Mouse (Mus musculus): ENCODE measurements around the gene Pik3r1.

The Pik3r1 gene

DNA sequence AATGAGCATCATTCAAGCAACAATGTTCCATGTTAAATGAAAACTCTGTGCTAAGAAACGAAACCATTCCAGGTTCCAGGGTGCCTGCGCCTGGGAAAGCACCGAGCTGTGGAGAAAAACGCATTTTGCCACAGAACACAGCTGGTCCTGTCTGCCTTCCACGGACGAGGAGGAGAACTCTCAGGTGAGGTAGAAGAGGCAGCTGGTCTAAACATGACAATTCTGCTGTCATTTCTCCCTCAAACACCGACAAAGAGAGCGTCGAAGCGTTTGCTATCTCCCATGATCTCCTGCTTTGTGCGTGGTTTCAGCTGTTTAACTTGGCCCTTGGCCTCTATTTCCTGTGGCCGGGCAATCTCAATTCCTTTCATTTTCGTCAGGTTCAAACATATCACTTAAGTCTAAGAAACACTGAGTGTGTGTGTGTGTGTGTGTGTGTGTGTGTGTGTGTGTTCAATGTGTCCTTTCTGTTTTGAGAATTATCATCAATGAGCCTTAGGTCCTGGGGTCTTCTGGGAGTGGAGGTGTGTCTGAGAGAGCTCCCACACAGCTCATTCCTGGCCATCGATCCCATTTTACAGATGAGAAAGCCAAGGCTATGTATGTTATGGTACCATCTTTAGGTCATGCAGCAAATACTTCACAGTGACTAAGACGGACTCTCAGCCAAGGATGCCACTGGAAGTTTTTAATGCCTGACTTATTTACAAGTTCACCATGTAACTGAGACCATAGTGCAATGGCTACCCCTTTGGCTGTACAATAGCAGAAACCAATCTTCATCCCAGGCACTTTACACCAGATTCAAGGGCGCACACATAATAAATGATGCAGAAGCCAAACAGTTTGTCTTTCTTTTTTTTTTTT is 31.3 kb downstream of the Pik3r1 start:
- no peak for DNase-seq

DNA sequence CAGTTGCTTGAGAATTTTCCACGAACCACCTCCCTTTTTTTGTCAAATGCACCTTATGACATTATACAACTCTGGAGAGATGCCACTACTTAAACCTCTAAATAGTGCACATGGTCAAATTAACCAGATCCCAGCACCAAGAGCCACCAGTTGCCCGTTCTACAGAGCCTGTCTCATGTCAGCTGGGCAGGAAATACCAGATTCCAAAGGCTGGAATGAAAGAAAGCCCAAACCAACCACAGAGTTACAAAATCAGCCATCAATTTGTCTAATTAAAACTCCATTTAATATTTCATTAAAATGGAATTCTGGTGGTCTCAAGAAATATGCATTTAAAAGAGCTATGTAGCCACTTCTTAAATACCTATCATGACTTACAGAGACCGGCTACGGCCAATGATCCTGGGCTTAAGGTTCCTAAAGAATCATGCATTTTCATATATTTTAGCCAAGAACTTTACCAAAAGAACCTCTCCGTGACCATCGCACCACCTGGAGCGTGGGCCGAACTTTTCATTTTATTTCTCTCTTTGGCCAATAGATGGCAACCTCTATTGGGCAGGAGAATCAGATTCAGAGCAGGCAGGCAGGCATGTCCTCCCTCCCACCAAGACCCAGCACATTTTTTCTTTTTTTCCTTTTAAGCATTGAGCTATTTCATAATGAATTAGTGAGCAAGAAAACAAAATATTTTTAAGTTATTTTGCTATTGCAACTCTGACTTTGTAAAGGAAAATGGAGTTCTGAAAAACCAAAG is 32.5 kb downstream of the Pik3r1 start:
- no peak for DNase-seq

DNA sequence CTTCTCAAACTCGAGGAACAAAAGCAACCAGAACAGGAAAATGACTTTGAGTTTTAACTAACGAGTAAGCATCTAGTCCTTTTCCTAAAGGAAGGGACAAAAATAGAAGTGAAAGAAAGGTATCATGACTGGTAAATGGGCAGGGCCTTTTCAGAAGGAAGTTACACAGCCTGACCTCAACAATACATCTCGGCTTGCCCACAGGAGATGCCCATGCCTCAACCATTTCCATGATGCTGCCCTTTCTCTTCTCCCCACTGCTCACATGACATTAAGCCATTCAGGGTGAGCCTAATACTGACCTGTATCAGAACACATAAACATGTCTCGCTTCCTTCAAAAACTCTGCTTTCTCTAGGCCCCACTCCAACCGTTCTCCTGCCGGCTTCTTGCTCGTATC is 33.8 kb downstream of the Pik3r1 start:
- no peak for DNase-seq

DNA sequence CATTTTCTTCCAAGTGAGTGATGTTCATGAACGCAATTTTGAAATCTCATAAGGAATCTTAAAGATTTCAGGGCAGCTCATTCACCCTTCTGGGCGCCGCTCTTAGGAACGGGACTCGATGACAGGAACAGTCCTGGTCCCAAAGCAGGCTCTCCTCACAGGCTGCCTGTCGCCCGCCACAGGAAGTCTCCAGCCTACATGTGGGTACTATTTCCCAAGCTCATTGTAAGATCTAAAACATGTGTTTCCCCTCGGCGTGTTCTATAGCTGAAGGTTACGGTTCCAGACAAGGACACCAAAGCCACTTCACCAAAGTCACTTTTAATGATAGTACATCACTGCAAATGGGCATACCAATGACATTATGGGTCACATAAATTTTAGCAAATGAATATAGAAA is 35.3 kb downstream of the Pik3r1 start:
- no peak for DNase-seq

DNA sequence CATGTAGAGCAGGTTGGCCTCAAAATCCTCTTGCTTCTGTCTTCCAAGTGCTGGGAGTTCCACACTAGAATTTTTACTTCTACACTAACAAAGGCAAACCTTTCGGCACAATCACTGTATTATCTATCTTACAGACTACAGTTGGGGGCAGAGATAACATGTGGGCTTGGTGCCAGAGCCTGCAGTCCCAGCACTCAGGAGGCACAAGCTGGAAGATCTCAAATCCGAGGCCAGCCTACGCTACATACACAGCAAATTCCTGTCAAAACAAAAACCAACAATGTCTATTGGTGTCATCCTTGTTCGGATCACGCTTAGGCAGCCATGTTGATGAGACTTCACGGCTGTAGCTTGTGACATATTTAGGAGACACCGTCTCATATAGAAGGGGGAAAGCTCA is 36.2 kb downstream of the Pik3r1 start:
- DNase-seq: no peak

DNA sequence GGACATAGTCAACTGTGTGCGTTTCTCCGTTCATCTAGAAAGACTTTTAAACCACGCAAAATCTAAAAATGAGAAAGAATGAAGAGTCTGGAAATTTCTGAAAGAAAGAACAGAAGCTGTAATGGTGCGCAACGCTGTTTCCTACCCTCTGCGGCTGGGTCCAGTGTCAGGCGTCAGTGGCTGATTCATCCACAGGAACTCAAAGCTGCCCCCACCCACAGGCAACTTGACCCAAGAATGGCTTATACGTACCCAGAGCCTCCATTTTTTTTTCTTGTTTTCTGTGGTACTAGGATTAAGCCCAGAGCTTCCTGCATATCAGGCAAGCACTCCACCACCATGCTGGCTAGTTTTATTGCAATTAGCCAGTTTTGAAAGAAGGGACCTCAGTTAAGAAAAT is 37.7 kb downstream of the Pik3r1 start:
- DNase-seq: no peak

DNA sequence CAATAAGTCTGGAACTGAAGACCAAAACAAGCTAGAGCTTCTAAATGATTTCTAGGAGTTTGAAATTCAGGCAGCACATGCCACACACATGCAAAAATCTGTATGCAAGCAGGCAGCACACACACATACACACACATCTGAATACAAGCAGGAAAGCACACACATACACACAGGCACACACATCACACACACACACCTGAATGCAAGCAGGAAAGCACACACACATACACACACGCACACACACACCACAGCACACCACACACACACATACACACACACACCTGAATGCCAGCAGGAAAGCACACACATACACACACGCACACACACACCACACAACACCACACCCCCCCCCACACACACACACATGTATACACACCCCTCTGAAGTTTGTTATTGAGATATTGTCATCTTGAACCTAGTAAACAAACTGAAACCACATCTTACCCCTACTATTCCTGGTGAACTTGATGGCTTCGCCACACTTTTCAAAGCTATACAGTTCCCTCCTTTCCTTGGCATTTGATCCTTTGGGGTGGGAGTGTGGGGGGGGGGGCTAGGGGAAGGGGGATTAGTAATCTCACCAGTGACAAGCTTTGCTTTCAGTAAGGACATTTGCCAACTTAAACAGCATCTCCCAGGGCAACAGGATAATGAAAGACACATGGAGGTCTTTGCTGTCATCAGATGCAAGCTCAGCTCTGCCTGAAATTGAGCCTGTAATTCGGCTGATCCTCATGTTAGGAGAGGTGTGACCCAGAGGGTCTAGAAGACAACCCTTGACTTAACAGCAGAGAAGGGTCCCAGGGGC is 38.6 kb downstream of the Pik3r1 start:
- no peak for DNase-seq

DNA sequence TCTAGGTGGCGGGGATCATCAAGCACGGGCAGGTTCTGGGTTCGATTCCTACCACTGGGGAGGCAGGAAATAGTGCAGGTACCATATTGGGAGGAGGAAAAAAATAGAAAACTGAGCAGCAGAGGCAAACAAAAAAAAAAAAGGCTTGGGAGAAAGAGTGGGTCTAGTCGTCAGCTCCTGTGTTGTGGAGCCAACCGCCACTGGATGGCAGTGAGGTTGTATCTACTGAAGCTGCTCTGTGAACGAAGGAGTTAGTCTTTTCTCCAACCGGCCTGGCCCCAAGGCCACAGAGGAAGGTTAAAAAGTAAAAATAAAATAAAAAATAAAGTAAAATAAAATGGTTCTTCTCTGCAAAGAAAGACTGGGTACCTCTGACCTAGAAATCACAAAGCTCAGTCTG is 39.2 kb downstream of the Pik3r1 start:
- DNase-seq: no peak

DNA sequence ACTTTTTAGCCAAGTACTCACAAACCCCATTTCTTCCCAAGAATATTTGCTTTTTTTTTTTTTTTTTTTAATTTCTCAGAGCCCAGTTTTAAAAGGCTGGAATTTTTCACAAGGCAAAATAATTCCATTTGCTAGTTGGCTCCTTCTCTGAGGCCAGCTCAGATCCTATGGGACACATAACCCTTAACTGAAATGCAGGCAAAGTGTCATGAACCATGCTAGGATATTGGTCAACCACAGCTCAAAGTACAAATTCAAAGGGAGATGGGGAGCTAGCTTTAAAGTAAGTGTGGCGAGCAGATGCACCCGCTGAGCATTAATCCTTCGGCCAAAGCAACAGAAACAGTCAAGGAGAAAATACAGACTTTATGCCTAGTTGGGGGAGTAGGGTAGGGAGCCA is 39.7 kb downstream of the Pik3r1 start:
- DNase-seq: no peak

DNA sequence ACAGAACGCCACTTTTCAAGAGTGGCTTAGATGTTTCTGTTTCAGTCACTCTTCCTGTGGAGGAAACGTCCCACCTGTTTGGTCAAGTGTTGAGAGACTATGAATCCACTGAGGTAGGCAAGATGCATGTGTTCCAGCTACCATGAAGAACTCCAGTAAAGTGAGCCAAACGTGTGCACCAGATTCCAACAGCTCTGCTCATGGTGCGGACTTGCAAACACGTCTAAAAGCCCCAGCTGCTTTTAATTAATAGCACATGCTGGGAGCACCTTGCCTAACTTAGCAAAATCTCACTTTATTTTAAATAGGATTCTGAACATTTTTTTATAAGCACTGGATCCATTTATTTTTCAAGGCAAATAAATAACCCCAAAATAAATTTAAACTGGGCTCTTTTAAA is 40.2 kb downstream of the Pik3r1 start:
- DNase-seq: no peak

DNA sequence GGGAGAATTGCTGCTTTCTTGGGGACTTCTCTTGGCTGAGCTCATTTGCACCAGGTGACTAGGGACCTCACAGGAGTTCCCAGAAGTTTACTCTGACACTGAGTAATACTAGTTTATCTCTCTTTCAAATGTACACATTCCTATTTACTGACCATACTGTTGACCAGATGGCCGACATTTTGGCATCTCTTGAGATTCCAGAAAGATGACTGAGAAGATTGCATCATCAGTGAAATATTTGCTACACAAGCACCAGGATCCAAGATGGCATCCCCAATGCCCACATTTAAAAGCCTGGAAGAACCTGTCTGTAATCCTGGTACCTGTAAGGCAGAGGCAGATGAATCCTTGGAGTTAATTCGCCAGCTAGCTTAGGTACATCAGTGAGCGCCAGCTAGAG is 41.1 kb downstream of the Pik3r1 start:
- no peak for DNase-seq

DNA sequence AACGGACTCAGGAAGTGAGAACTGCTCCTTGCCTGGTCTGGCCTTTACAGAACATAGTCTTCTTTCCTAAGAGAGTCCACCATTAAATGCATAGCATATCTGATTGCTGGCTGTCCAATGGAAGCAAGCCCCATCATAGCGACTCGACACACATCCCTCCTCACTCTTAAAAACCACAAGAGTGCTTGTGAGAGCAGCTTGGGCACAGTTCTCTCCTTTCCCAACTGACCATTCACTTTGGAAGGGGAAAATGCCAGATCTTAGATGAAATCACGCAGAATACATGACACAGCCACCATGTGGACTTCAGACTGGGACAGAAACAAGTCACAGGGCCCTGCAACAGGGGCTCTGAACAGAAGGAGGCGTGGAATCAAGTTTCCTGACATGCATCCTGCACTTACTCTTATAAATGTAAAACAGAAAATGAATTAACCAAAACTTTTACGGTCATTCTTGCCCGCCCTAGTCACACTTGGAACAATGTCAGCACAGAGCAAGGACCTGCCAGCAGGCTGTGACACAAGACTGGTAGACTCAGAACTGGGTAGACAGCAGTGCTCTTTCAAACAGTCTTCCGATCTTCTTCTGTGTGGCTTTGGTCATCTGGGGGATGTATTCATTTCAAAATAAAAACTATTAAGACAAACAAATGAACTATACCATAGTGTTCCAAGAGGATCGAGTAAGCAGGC is 46.0 kb downstream of the Pik3r1 start:
- no peak for DNase-seq

DNA sequence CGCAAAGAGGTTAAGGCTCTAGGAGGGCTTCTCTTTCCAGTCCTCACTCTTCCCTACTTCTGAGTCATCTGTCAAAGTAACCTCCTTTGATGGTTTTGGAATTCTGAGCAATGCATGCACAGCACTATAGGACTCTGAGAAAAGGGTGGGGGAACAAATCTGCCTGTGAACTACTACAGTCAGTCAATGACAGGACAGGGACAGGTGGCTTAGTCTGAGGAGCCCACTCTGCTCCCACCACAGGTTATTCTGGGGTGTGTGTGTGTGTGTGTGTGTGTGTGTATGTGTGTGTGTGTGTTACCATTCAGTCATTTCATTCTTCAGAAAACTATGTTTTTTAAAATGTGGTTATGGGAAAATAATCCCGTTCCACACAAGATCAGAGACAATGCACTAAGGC is 46.9 kb downstream of the Pik3r1 start:
- no peak for DNase-seq

DNA sequence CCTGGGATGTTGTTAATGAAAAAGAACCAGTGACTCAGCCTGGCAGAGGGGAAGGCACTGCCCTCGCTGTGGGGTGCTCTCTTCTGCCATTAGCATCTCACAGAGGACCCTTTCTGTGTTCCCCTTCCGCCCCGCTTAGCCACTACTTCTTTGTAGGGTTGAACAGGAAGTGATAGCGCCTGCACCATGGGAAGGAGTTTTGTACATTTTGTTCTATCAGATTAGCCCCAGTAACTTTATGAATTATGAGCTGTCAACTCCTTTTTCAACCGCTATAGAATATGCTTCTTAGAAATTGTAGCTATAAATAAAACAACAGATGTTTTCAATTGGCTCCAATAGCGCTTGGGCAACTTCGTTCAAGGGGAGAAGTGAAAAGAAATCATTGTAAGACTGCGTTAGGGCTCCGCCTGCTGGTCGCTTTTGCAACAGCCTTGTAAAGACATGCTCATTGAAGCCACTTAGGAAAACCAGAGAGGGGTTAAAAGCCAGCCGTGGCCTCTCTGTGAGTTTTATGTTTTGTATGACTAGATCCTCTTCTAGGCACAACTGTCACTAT is 48.6 kb downstream of the Pik3r1 start:
- peak; percentile 57 for DNase-seq

DNA sequence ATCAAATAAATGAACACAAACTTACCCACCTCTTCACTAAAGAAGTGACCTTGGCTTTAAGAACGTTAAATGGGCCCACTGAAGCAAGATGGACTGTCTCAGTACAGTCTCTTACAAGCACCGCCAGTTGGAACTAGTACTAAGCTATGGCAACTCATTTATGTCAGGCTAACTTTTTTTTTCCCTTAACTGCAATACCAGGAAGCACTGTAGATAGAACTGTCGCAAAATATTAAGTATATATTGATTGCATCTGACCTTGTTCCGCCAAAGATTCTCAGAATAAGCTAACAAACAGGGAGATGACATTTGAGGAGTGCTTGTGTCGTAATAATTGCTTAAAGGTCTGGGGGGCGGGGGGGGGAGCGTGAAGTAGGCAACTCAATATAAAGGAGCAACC is 49.3 kb downstream of the Pik3r1 start:
- DNase-seq: no peak

DNA sequence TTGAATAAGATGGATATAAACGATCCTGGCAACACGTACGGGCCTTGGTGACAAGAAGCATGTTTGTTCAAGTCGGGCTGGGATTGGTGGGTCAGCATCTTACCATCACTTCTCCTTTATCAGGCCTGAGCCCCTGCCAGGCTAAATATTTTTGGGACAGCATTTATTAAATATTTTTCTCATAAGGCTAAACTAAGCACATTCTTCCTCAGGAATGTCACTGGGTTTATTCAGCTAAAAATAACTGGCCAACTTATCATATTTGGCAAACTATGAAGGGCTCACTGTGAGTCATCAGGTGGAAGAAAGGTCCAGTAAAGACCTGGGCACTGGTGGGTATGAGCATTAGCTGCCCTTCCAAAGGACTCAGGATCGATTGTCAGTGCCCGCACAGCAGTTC is 50.2 kb downstream of the Pik3r1 start:
- no peak for DNase-seq

DNA sequence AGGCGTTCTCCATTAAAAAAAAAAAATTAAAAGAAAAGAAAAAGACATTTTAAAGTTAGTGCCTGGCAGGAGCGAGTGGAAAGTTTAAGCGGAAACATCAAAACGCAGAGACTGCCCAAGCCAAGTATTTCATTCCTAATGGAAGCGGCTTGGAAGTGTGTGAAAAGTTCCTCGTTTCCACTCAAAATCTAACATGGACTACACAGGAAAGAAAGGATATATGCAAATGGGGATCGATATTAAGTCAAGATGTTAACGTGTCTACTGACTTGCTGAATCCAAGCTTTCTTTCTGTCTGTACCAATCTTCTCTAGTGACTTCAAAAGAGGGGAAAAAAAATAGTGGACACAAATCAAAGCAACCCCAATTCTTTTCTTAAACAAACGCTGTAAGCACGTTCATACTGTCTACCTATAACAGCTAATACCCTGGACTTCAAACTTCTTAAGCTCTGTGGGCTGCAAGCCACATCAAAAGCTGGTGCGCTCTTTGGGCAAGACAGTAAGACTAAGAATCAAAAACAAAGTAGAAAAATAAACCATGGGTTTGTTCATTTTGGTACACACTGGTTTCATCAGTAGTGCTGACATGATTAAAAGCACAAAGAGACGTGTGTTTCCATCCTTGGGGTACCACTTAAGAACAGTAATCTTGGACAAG is 54.5 kb downstream of the Pik3r1 start:
- no peak for DNase-seq

DNA sequence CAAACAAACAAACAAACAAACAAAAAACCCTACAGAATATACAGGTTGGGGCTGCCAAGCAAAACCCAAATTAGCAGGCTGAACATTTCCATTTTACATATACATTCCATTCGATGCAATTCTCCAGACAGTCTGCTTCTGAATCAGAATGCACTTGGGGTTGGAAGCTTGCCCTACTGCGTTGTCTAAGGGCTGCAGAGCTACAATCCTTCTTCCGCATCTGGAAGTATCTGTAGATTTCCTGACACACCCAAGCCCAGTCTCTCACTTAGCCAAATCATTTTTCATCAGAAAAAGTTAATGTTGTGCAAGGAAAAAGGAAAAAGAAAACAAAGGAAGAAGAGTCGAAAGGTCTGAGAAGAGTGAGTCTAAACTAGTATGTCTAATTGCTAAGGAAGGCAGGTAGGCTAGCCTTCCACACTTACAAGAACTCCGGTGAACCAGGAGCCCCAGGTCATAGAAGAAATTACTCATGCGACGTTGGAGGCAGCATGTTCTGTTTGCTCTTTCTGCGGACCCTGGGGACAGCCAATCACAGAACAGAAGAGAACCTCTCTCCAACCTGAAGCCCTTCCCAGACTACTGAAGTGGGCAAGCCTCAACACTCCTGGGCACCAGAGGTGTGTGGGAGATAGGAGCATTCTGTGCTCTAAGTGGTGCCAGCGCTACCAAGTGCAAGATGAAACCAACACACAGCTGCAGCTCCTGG is 55.1 kb downstream of the Pik3r1 start:
- no peak for DNase-seq

DNA sequence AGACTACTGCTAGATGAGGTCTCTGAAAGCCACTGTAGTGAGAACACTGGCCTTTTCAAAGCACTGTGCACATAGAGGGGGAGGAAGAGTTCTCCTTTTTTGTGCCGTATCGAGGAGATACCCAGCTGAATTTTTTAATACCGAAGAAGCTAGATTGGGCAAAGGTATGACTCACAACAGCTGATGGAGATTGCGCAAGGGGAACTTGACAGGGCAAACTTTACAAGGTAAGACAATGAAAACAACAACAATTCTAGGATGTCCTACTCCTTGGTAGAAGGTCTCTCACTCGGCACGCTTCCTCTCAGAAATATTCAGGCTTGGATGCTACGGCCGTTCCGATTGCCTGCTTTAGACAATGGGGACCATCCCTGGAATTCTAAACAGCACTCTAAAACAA is 55.9 kb downstream of the Pik3r1 start:
- no peak for DNase-seq

DNA sequence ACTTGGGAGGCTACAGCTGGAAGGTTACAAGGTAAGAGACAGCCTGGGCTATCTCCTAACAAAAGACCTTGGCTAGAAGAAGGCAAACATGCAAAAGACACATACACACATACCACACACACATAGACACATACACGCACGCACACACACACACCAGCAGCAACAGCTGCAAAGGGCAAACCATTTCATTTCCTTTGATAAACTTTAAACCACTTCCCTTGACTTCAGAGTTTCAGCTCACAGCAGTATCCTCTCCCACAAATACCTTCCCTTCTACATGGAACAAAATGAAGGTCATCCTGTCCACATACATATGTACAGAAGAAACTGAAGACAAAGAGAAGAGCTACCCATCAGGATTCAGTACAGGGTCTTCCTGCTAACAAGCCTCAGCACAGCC is 56.7 kb downstream of the Pik3r1 start:
- no peak for DNase-seq

DNA sequence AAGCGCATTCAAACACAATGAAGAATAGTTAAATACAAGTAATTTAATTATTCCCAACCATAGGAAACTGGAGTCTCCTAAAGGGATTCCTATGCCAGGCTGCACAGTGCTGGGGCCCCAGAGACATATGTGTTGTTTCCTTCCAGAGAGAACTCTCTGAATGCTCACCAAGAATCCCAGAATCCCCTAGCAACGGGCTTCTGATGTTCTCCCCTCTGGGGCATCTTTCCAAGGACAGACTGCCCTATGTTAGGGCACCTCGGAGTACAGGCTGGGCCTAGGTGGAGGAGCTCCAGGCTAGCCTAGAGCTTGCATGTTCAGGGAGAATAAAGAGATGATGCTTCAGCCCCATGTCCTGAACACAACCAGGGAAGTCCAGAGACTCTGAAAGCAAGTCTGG is 58.2 kb downstream of the Pik3r1 start:
- no peak for DNase-seq
